Mouse (Mus musculus) testis, postnatal 10 days (tissue): ENCODE measurements around the gene Unc80.
A peak's percentile ranks its signal among the peaks of the same experiment; 100 is the strongest.

ENCODE experiments used
- DNase-seq: peaks from one replicate; pipeline ENCODE4 v3.0.0; 2021; ENCODE audit warnings: low spot score

Unc80 gene

DNA sequence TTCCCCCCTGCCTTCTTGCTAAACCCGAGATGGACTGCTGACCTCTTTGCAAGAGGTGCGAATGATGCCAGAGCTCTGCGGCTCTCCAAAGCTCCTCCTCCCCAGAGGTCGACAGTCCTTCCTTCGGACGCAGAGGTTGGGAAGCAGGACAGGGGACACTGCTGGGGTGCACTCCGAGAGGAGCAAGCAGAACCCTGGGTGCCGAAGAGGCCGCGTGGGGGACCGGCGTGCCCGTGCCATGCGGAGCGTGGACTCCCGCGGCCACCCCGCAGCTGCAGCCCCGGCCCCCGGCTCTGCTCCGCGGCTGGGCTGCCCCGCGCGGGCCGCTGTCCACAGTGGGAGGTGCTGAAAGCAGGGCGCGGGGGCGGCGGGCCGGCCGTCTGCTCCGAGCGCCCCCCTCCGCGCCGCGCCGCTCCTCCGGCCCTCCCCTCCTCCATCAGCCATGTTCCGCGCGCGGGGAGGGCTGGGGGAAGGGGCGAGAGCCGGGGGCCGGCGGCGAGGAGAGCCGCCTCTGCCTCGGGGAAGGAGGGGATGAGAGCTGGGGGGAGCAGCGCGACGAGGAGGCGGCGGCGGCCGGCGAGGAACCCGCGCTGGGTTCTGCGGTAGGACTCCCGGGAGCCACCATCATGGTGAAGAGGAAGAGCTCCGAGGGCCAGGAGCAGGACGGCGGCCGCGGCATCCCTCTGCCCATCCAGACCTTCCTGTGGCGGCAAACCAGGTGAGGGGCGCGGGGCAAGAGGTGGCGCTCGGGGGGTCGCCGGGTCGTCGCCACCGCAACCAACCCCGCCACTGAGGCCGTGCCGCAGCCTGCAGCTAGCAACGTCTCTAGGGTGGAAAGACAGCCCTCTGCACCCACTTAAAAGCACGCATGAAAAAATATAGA is at the start of gene Unc80:
TSS of gene Unc80 (plus strand) at position 547 of the 883 bp plus-strand sequence.
- DNase-seq: peak; percentile 85

DNA sequence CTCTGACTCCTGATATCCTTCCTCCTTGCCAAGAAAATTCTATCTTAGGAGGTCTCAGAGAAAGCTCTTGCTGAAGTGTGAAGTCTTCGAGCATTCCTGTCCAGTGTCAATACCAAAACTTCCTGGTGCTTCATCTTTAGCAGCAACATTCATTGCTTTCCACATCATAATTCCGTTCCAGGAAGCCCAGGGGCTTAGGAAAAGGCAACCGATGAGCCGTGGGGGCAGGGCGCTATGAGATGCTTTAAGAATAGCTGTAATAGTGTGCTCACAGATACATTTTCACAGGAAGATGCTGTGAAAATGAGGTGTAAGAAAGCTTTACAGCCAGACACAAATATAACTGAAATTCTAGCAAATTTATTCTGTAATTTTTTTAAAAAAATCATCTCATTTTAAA is 42.1 kb upstream of the Unc80 start:
- DNase-seq: no peak

DNA sequence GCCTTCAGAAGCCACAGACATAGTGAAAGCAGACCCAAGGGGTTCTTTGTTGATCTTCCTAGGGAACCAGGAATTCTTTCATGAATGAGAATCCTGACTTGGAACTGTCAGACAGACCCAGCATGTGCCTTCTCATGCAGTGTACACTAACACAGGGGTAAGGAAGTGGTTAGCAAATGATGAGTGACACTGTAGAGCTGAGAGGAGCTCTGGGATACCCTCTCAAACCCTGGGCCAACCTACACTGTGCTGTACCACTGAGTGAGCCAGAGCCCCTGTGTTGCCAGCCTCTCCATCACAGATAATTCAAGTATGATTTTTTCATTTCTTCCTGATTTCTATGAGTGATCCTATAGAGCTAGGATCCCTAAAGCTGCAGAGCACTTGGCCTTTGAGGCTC is 37.2 kb upstream of the Unc80 start:
- no peak for DNase-seq

DNA sequence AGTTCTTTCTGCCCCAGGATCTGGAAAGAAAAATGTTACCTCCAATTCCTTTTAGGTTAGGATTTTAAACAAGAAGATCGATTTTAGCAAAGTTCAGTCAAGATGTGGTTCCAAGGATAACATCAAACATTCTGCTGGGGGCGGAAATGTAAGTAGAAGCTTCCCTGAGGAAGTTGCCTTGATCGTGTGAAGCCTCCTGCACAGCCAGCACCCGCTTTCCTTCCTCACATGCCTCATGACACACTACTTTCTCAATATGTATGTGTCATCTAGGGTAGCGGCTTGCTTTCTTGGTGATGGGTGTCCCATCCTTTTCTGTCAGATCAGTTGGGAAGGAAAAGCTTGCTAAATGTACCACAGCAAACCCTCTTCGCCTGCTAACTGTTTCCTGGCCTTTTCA is 36.7 kb upstream of the Unc80 start:
- DNase-seq: no peak

DNA sequence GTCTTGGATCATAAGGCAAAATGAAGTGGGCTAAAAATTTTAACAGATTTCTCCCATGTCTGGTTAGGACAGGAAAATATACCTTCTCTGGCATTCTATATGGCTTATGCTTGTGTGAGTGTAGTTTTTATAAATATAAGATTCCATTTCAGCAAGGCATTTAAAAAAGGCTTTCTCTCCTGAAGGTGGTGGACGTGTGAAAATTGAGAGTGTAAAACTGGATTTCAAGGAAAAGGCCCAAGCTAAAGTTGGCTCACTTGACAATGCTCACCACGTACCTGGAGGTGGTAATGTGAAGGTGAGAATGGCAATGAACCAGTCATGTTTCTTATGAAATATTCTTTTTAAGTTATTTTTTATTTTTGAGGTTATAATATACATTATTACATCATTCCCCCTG is 30.1 kb upstream of the Unc80 start:
- no peak for DNase-seq

DNA sequence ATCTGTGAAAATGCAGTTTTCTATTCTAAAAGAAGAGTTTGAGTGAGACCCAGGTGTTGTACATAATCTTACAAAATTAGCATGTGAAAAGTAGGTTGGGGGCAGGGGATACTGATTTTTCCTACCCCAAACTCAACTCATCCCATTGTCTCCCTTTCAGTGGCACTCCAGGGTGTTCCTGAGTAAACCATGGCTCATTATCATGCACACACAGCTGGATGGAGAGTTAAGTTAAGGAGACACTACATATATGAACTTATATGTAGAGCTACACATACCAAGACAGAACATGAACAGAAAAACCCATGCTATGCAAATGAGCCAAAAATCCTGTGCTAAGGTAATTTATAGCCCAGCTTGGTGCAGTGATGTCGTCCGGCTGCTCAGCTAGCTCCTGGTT is 25.2 kb upstream of the Unc80 start:
- DNase-seq: no peak

DNA sequence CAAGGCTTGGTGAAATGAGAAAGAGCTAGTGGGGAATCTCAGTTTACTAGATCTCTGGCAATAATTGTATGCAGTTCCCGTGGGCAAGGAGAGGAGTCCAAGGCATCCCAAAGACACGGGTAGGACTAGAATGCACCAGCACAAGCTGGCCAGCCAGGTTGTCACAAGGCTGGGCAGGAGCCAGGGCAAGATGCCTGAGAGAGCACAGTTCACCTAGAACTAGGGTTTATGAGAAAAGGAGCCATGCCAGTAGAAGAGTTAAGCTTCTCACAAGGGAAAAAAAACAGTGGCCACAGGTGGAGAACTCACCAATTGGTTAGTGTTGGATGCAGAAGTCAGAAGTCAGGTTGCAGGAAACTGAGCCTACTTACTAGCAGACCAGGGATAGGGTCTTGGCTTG is 18.7 kb upstream of the Unc80 start:
- no peak for DNase-seq

DNA sequence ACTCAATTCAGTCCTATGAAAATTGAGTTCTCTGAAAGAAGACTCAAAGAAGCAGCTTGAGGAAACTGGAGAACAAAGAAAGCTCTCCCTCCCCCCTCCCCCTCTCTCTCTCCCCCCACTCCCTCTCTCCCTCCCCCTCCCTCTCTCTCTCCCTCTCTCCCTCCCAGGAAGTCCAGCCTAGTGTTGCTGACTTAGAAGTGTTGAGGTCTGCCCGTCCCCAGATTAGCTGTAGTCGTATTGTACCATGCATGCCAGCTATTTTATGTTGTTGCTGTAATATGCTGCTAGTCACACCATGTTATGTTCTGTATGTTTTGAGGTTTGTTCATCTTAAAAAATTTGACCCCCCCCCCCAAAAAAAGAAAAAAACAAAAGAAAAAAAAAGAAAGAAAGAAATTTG is 11.6 kb upstream of the Unc80 start:
- DNase-seq: no peak

DNA sequence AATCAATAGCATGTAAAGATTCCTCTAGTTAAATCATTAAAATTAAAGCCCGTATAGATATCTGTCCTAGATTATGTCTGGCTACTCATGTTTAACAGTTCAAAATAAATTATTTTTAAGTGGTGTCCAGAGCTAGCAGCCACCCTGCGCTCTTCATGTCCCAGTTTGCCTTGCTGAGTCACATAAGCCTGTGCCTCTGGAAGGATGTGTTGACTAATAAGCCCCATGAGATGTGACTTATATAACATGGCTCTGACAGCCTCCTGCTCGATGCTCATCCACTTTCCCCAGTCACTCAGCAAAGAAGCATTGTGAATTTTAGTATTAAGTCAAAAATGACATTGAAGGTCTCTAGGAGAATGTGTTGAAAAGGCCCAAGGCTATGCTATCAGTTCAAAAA is 10.4 kb upstream of the Unc80 start:
- DNase-seq: no peak

DNA sequence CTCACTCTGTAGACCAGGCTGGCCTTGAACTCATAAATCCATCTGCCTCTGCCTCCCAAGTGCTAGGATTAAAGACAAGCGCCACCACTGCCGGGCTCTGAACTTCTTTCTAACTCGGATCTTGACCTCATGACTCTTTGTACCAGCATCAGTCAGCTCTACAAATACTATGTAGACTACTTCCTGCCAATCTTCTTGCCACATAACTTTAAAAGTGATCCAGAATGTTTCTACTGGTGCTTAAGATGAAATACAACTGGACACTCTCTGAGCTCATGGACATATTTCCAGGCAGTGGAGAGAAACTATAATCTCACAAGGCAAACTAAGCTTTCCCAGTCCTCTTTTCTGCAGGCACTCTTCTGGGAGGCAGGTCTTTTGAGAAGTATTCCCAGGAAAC is 8.8 kb upstream of the Unc80 start:
- no peak for DNase-seq

DNA sequence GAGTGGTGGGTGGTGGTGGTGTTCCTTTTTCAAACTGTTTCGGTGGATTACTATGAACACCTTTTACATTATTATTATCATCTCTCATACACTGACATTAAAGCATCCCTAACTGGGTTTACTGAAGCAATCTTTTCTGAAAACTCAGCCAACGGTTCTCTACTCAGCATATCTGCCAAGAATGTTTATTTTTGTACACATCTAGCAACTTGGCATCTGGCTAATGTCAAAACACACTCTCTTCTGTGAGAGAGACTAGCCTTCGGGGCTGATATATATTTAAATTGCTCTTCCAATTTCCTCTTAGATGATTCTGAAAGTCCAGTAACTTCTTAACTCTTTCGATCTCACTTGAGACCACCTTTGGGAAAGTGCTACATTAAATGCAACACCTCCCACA is 7.3 kb upstream of the Unc80 start:
- DNase-seq: no peak

DNA sequence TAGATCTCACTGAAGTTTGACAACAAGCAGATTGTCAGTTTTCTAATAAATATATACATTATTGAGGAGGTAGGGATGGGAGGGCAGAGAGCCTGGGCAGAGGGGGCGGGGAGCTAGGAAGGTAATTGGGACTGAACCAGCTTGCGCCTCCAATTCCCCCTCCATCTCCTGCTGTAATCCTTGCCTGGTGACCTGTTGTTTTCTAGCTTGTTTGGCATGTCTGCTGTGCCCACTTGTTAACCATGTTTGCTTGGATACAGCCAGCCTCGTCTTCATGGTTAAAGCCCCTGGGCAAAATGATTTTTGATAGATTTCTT is 495 bp downstream of the Unc80 start:
- DNase-seq: no peak

DNA sequence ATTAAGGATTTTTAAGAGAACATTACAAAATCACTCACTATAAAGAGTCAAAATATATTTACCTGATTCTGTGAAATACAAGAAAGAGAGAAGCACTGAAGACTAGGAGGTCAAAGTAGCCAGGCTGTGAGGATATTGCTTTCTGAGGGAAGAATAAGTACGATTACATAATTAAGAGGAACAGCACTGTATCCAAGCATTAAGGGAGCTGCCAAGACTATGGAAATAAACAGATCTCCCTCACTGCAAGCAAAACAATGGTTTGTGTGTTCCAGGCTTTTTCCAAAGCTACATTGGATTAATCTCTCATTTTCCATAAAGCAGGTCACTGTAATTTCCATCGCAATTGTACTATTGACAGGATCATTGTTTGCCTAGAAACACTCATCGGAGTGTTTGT is 14.6 kb downstream of the Unc80 start:
- DNase-seq: no peak

DNA sequence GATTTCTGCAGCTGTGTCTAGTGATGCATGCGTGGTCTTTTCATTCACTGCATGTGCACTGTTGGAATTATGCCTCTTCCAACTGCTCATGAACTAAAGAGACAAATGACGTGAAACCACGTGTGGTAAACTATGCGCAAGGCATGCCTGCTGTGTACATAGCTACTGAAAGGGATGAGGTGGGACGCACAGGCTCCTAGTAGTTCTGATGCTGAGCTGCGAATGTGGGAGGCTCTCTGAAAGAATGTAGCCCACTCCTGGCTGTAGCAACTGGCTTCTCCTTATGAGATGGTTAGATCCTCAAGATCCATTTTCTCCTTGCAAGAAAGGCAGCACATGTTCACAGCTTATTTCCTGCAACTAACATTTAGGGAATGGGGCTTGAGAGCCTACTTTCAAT is 24.9 kb downstream of the Unc80 start:
- no peak for DNase-seq

DNA sequence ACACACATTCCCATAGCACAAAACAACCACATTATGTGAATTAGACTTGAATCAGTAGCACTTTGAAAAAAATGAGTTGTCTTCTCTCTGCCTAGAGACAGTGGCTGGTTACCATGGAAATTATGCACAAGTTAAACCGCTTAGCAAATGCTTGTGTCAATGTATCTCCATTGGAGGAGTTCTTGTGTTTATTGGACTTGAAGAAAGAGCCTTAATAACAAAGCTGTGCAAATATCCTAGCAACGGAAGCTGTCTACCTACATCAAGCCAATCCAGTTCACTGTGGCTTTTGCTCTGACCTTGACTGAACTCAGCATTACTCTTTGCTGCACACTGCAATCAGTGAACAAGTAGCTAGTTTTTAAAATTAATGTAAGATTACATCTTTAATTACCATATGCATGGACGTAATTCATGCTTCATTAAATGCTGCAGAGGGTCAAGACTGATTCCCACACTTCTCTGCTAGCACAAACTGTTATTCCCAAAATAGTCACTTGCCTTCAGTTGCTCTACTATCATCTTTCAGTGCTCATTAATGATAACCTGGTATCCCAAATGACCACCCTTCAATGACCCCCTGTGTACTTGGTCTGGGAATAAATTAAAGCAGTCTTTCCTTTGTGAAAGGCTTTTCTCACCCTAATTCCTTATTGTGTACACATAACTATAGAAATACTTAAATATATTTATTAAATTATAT is 27.3 kb downstream of the Unc80 start:
- DNase-seq: no peak

DNA sequence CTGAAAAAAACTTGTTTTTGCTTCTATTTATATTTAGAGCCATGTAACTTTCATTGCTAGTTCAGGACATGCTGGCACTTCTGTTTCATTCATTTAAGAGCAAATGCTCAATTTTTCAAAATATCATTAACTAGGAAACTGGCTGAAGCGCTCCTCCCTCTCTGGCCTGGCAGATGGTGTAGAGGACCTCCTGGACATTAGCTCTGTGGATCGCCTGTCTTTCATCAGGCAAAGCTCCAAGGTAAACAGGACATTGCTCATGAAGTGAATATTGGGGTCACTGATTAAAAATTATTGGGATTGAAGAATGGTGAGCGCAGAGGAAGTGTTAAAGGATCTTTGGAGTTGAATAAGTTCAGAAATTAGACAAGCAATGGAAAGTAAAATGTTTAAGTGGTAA is 82.6 kb downstream of the Unc80 start:
- DNase-seq: no peak

DNA sequence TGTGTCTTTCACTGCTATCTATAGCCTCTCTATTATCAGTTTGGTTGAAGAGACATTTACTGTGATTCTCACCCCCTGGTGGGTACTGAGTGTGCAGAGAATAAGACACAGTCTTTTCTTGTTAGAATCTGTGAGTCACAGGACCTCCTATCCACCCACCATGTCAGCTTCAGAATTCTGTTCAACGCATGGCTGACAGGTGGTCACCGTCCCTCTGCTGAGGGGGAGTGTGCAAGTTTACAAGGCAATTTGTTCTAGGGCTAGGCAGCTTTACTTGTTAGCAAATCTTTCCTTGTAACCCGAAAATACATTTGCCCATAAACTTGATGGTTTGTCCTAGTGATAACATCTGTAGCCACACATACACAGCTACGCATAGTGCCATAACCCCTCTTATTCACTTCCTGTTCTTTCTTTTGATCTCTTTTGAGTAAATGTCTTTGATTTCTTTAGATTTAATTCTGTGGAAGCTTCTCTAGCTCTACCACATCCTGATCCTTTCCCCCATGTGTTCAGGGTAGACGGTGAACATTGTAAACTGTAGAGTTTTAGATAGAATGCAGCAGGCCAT is 84.3 kb downstream of the Unc80 start:
- no peak for DNase-seq

DNA sequence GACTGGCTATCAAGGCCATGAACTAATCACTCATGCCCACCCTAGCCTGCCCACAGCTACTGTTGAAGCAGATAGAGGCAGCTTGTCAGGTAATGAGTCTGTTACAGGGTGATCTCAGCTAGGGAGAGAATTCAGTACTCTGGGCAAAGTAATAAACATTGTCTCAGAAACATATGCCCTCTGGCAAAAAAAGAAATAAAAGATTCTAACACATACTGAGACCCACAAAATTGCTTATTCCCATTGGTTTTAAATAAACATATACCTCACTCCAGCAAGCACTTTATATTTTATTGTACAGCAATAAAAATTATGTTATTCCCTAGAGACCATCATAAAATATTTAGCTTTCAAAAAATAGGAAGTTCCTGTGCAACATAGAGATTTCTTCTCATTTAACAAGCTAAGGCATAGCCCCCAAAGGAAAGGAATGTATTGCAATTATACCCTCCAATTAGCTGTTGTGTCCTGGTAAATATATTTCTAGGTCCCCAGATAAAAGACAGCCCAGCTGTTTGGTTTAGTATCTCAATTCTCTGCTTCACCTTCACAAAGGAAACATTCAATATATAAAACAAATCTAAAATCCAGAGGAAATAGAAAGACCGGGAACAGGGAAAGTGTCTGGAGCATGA is 93.6 kb downstream of the Unc80 start:
- DNase-seq: no peak

DNA sequence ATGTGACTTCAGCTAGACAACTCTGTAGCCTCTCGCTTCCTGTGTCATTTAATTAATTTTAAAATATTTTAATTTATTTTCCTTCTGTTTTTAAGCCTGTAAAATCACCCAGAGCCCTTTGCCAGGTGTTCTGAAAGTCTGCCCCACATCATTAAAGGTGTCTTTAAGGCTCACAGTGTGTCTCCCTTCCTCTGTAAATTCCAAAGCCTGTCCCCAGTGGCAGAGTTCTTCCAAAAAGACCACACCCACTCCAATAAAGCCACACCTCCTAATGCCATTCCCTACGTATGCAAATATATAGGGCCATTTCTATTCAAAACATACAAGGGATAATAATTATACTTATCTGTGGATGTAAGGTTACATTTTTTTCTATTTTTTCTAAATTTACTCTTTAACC is 94.2 kb downstream of the Unc80 start:
- DNase-seq: no peak

DNA sequence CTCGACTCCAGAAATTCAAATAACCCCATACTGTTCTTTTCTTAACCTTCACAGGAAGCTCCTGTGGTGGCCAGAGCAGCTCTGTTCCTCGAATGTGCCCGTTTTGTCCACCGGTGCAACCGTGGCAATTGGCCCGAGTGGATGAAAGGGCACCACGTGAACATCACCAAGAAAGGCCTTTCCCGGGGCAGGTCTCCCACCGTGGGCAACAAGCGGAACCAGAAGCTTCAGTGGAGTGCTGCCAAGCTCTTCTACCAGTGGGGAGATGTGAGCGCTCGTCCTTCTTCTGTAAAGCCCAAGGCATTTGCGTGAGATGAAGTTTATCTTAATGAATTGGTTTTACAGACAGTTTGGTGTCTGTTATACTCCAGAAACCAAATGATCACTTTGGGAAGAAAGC is 101.6 kb downstream of the Unc80 start:
- no peak for DNase-seq

DNA sequence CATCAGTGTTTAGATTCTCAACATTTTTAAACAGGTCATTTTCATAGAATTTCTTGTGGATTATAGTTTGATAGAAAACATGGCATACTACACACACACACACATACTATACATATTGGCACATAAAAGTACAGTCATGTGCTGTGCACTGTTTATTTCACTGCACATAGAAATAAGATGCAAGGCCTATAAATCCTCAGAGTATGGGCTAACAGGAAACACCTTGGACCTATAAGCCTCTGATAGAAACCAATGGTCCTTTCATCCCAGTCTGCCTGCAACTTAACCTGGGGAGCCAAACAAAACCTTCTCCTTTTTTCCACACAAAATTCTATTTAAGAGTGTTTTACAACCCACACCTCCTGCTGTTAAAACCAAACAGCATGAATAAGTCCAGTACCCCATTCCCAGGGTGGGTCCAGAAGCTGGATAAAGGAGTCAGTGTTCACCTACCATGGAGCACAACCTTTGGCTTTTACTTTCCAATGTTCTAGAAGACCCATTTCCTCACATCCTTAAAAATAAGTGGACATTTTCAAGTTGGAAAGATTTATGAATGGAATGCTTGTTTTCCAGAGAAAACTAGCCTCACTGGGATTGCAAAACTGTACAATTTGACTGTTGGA is 129.1 kb downstream of the Unc80 start:
- no peak for DNase-seq

DNA sequence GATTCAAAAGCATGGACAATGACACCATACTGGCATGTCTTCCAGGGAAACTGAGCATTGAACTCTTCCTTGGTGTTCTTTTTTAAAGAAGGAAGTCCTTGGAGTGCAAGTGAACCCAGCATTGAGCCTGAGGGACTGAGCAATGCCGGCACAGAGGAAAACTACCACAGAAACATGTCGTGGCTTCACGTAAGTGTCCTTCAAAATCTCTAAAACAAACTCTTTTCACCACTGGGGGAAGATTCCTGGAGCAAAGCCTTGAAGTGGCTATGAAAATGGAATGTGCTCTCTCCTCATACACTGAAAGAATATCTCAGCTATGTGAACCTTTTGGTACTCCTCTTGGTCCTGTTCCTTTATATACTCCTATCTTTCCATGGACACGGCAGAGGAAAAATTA is 140.1 kb downstream of the Unc80 start:
- DNase-seq: no peak

DNA sequence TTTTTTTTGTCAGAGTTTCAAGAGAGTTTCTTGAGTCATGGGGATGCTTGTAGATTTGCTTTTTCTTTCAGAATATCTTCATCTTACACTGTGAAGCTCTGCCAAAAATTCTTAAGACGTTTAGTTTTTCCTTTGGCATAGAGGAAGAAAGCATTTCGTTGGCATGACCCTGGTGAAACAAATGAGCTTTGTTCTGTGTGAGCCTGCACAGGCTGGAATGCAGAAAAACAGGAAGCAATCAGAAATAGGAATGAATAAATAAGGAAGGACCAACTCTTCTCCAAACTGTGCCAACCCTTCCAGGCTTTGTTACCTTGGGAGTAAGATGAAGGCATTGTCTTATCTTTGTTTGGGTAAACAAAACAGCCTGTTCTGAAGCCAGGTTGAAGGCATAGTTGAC is 149.0 kb downstream of the Unc80 start:
- DNase-seq: no peak
